Mouse (Mus musculus) spleen, adult 2 months (tissue): ENCODE measurements around the gene Fbxl3.

Source experiments
- CTCF ChIP-seq: fragments of 200-500 bp; IDR thresholded peaks from 2 replicates; pipeline ENCODE4 v1.5.1; 2011; ENCODE audit warnings: mild to moderate bottlenecking, inconsistent platforms; ENCODE audit not compliant: insufficient read depth, insufficient read length, insufficient replicate concordance; ENCODE audit errors: extremely low read depth
- POLR2A ChIP-seq: fragments of 200-500 bp; IDR thresholded peaks from 2 replicates; pipeline ENCODE4 v1.6.1; 2011; ENCODE audit warnings: low read depth, low read length, inconsistent platforms

GRCm38 (mm10) chr14:103109971-103110370 is 10.6 kb upstream of the Fbxl3 start:
- no peak for TF ChIP-seq CTCF
- no peak for TF ChIP-seq POLR2A
